Mouse (Mus musculus) mammary gland, adult 2 months (tissue): Measurements from ENCODE around the gene Zfp697. TPM values are rescaled to one million over a fixed set of nuclear protein-coding genes. Genes with fewer than 3 reads are reported as not detected.

ENCODE experiments used
- polyA plus RNA-seq: library from polyadenylated mRNA; depleted of rRNA; stranded (reverse); fragments of >200 nt; gene quantifications from 2 replicates; pipeline ENCODE4 v1.2.3, GENCODE M21; 2012; ENCODE audit warnings: low replicate concordance; rRNA removed

Zfp697 gene
- polyA plus RNA-seq, result 2.9 and 5.3 TPM in 2 replicates

GRCm38 (mm10) chr3:98382246-98382939, at the start of gene Zfp697:
Gene Zfp697 (plus strand): TSS chr3:98382461.

GRCm38 (mm10) chr3:98339706-98340109, 42.6 kb upstream of the Zfp697 start, which contains the start of gene Phgdh:
Gene Phgdh (minus strand): TSS chr3:98339990.

GRCm38 (mm10) chr3:98457026-98457425, 74.8 kb downstream of the Zfp697 start, which contains the start of gene Gm4450:
Gene Gm4450 (minus strand): TSS chr3:98457126.

GRCm38 (mm10) chr3:98510414-98510813, 128.2 kb downstream of the Zfp697 start, which contains the start of gene Hsd3b4:
Gene Hsd3b4 (minus strand): TSS chr3:98510514.

GRCm38 (mm10) chr3:98588707-98589106, 206.4 kb downstream of the Zfp697 start, which contains the start of gene Gm10681:
Gene Gm10681 (minus strand): TSS chr3:98588807.

GRCm38 (mm10) chr3:98630152-98630551, 247.9 kb downstream of the Zfp697 start, which contains the start of gene Hsd3b5:
Gene Hsd3b5 (minus strand): TSS chr3:98630252.

GRCm38 (mm10) chr3:98724376-98724775, 342.1 kb downstream of the Zfp697 start, which contains the start of gene Hsd3b2:
Gene Hsd3b2 (minus strand): TSS chr3:98724543.

Other genes starting within 250 kb of the Zfp697 start
- gene Adam30, start 221.8 kb upstream of the Zfp697 start, polyA plus RNA-seq, result 0.03 TPM in 1 of 2 replicates, not detected in the other
- not detected in 2 replicates for gene Reg4, start 160.3 kb upstream of the Zfp697 start, polyA plus RNA-seq
- 18.0 and 19.2 TPM in 2 replicates for gene Hmgcs2, start 102.0 kb upstream of the Zfp697 start, polyA plus RNA-seq
- 123 and 142 TPM in 2 replicates for gene Phgdh, start 42.5 kb upstream of the Zfp697 start, polyA plus RNA-seq
- not detected in 2 replicates for gene Gm4450, start 74.7 kb downstream of the Zfp697 start, polyA plus RNA-seq
- 0.09 TPM in 1 of 2 replicates, not detected in the other for gene Hsd3b4, start 128.1 kb downstream of the Zfp697 start, polyA plus RNA-seq
- gene Gm10681, start 206.3 kb downstream of the Zfp697 start, polyA plus RNA-seq, result 0.09 TPM in 1 of 2 replicates, not detected in the other
- 0.50 TPM in 1 of 2 replicates, not detected in the other for gene Hsd3b5, start 247.8 kb downstream of the Zfp697 start, polyA plus RNA-seq